Mouse (Mus musculus) midbrain, embryonic 14.5 days (tissue): ENCODE measurements around the gene 9430038I01Rik. TPM values are rescaled to one million over a fixed set of nuclear protein-coding genes. Genes with fewer than 3 reads are reported as not detected.
A peak's percentile ranks its signal among the peaks of the same experiment; 100 is the strongest.
"Not testable (repeated sequence)": the region's sequence is repeated elsewhere in the genome, so short reads cannot be mapped to it uniquely, and the experiment has no call there.

Experiments used
- ATAC-seq: fragments of 200-750 bp; cut with Nextera tagmentation; 2 replicates; pipeline ENCODE4 v1.8.0; 2017; ENCODE audit warnings: moderate number of reproducible peaks, moderate library complexity; ENCODE audit not compliant: low FRiP score, low TSS enrichment
- DNase-seq: peaks from one replicate; pipeline ENCODE4 v3.0.0-alpha.2; 2015
- H3K27ac ChIP-seq: fragments of 300-500 bp; sonication (generic); replicated peaks from 2 replicates; pipeline ENCODE4 v1.5.1; 2014; ENCODE audit warnings: mild to moderate bottlenecking, low read depth, low read length, moderate library complexity
- H3K27me3 ChIP-seq: fragments of 300-500 bp; sonication (generic); 2 replicates; pipeline ENCODE4 v1.6.1; 2014; ENCODE audit warnings: low read length, control low read depth, mixed read lengths; ENCODE audit not compliant: control insufficient read depth, insufficient read depth
- H3K36me3 ChIP-seq: fragments of 300-500 bp; sonication (generic); 2 replicates; pipeline ENCODE4 v1.6.1; 2014; ENCODE audit warnings: low read length, control low read depth; ENCODE audit not compliant: control insufficient read depth, insufficient read depth
- H3K4me1 ChIP-seq: fragments of 300-500 bp; sonication (generic); 2 replicates; pipeline ENCODE4 v1.6.1; 2014; ENCODE audit warnings: mild to moderate bottlenecking, antibody characterized with exemption, low read length, control low read depth; ENCODE audit not compliant: control insufficient read depth, insufficient read depth
- H3K4me2 ChIP-seq: fragments of 300-500 bp; sonication (generic); 2 replicates; pipeline ENCODE4 v1.6.1; 2014; ENCODE audit warnings: mild to moderate bottlenecking, low read length, moderate library complexity
- H3K4me3 ChIP-seq: fragments of 300-500 bp; sonication (generic); replicated peaks from 2 replicates; pipeline ENCODE4 v1.5.1; 2014; ENCODE audit warnings: low read depth, low read length
- H3K9ac ChIP-seq: fragments of 300-500 bp; sonication (generic); replicated peaks from 2 replicates; pipeline ENCODE4 v1.6.1; 2014; ENCODE audit warnings: mild to moderate bottlenecking, low read length, moderate library complexity
- H3K9me3 ChIP-seq: fragments of 300-500 bp; sonication (generic); 2 replicates; pipeline ENCODE4 v1.6.1; 2016; ENCODE audit warnings: low read length, control low read depth, mixed read lengths; ENCODE audit not compliant: control insufficient read depth
- WGBS: fragments of 180-500 bp; shearing (Covaris S2); extraction: QIAGEN DNeasy Blood & Tissue Kit; methylation state at CpG from one replicate; pipeline ENCODE4 v1.1.7; 2014; 5-methylcytosine and 5-hydroxymethylcytosine counted together
- polyA plus RNA-seq: library from polyadenylated mRNA; unstranded; fragments of >200 nt; fragmentation: Nextera tagmentation; extraction: Ambion mirVana; gene quantifications from 2 replicates; pipeline ENCODE4 v1.2.1, GENCODE M21; 2014

The 9430038I01Rik gene
- 11.1 and 11.5 TPM in 2 replicates for polyA plus RNA-seq

GRCm38 (mm10) chr7:137410337-137411197, at the start of gene 9430038I01Rik:
9430038I01Rik (minus strand) TSS chr7:137410762.
- DNase-seq (peak; percentile 97), ATAC-seq (peak; percentile 100)
- peak within 1 kb of the TSS; percentile 55 for H3K4me2 ChIP-seq
- no peaks in the 10 kb centered on the region for H3K9me3 ChIP-seq
- no peaks in the 10 kb centered on the region for H3K27me3 ChIP-seq
- peak within 1 kb of the TSS; percentile 83 for H3K27ac ChIP-seq
- peak within 1 kb of the TSS; percentile 62 for H3K9ac ChIP-seq
- H3K4me3 ChIP-seq, result peak within 1 kb of the TSS; percentile 76
- 0 out of 2 replicates have a peak, but pooled peaks cover 3% of the 10 kb centered on the region for H3K4me1 ChIP-seq
- under 1% methylated on average over 63 of the region's 63 CpGs for WGBS
- H3K36me3 ChIP-seq, result no peaks in the 10 kb centered on the region

GRCm38 (mm10) chr7:137445321-137445720, 34.8 kb upstream of the 9430038I01Rik start:
- no peak overlapping the region for H3K4me3 ChIP-seq
- H3K4me2 ChIP-seq, result no peak overlapping the region
- no peaks in the 10 kb centered on the region for H3K9me3 ChIP-seq
- no peak overlapping the region for H3K27ac ChIP-seq
- H3K36me3 ChIP-seq, result peaks cover 38% of the 10 kb centered on the region
- ATAC-seq (no peak), DNase-seq (no peak)
- WGBS, result 95% methylated on average over 12 of the region's 12 CpGs
- no peaks in the 10 kb centered on the region for H3K4me1 ChIP-seq
- no peaks in the 10 kb centered on the region for H3K27me3 ChIP-seq
- H3K9ac ChIP-seq, result no peak overlapping the region

- Histone ChIP-seq H3K4me3 (no peak overlapping the region), H3K27me3 (no peaks in the 10 kb centered on the region), H3K9ac (no peak overlapping the region), H3K4me1 (peaks cover 7% of the 10 kb centered on the region; the same call in 1 of the 2 replicates), H3K36me3 (peaks cover 21% of the 10 kb centered on the region), H3K27ac (no peak overlapping the region), H3K4me2 (no peak overlapping the region), H3K9me3 (no peaks in the 10 kb centered on the region)
- ATAC-seq, result no peak
- DNase-seq, result no peak
- 97% methylated on average over 4 of the region's 4 CpGs for WGBS
Observed at GRCm38 (mm10) chr7:137442951-137443350, 32.4 kb upstream of the 9430038I01Rik start.

GRCm38 (mm10) chr7:137438962-137439361, 28.4 kb upstream of the 9430038I01Rik start:
- not testable (repeated sequence) for H3K27ac ChIP-seq, H3K9ac ChIP-seq, H3K9me3 ChIP-seq, H3K27me3 ChIP-seq, ATAC-seq, DNase-seq, H3K36me3 ChIP-seq
- 83% methylated on average over 7 of the region's 7 CpGs for WGBS
- peaks cover 10% of the 10 kb centered on the region; the same call in 1 of the 2 replicates for H3K4me1 ChIP-seq
- peak overlapping the region; percentile 69 for H3K4me2 ChIP-seq
- H3K4me3 ChIP-seq, result peak overlapping the region; percentile 95

GRCm38 (mm10) chr7:137438179-137438550, 27.6 kb upstream of the 9430038I01Rik start:
- peak overlapping the region; percentile 69 for H3K4me2 ChIP-seq
- H3K9me3 ChIP-seq, result no peaks in the 10 kb centered on the region
- peak; percentile 55; the same call in 1 of the 2 replicates for ATAC-seq
- peaks cover 10% of the 10 kb centered on the region; the same call in 1 of the 2 replicates for H3K4me1 ChIP-seq
- peak overlapping the region; percentile 95 for H3K4me3 ChIP-seq
- no peaks in the 10 kb centered on the region for H3K27me3 ChIP-seq
- WGBS, result 1% methylated on average over 7 of the region's 7 CpGs
- no peaks in the 10 kb centered on the region for H3K36me3 ChIP-seq
- H3K9ac ChIP-seq, result peak overlapping the region; percentile 91
- peak overlapping the region; percentile 86 for H3K27ac ChIP-seq
- peak; percentile 54 for DNase-seq

GRCm38 (mm10) chr7:137437440-137438178, 27.0 kb upstream of the 9430038I01Rik start, which contains the start of gene Glrx3:
Glrx3 (plus strand) TSS chr7:137437614.
- peak; percentile 95 for DNase-seq
- peak within 1 kb of the TSS; percentile 95 for H3K4me3 ChIP-seq
- peaks cover 10% of the 10 kb centered on the region; the same call in 1 of the 2 replicates for H3K4me1 ChIP-seq
- WGBS, result under 1% methylated on average over 66 of the region's 69 CpGs
- ATAC-seq, result peak; percentile 94
- H3K27ac ChIP-seq, result peak within 1 kb of the TSS; percentile 86
- H3K27me3 ChIP-seq, result no peaks in the 10 kb centered on the region
- H3K4me2 ChIP-seq, result peak within 1 kb of the TSS; percentile 69
- H3K9me3 ChIP-seq, result no peaks in the 10 kb centered on the region
- H3K36me3 ChIP-seq, result no peaks in the 10 kb centered on the region
- H3K9ac ChIP-seq, result peak within 1 kb of the TSS; percentile 91

- 0 out of 2 replicates have a peak, but pooled peaks have one; percentile 12 for ATAC-seq
- H3K4me1 ChIP-seq, result peaks cover 10% of the 10 kb centered on the region; the same call in 1 of the 2 replicates
- no peaks in the 10 kb centered on the region for H3K9me3 ChIP-seq
- 80% methylated on average over 6 of the region's 6 CpGs for WGBS
- no peak for DNase-seq
- H3K36me3 ChIP-seq, result no peaks in the 10 kb centered on the region
- H3K9ac ChIP-seq, result peak overlapping the region; percentile 31; the same call in 1 of the 2 replicates
- H3K4me2 ChIP-seq, result peak overlapping the region; percentile 69
- H3K27ac ChIP-seq, result peak overlapping the region; percentile 86; the same call in 1 of the 2 replicates
- no peaks in the 10 kb centered on the region for H3K27me3 ChIP-seq
- peak overlapping the region; percentile 95 for H3K4me3 ChIP-seq
Observed at GRCm38 (mm10) chr7:137436901-137437300, 26.3 kb upstream of the 9430038I01Rik start.

- no peak for ATAC-seq
- 0 out of 2 replicates have a peak, but pooled peaks cover 1% of the 10 kb centered on the region for H3K4me1 ChIP-seq
- no peak overlapping the region for H3K27ac ChIP-seq
- no peak overlapping the region for H3K4me2 ChIP-seq
- no peaks in the 10 kb centered on the region for H3K9me3 ChIP-seq
- H3K4me3 ChIP-seq, result no peak overlapping the region
- no peak overlapping the region for H3K9ac ChIP-seq
- no peaks in the 10 kb centered on the region for H3K36me3 ChIP-seq
- peak; percentile 21 for DNase-seq
- H3K27me3 ChIP-seq, result no peaks in the 10 kb centered on the region
- WGBS, result 49% methylated on average over 13 of the region's 13 CpGs
Observed at GRCm38 (mm10) chr7:137431769-137432603, 21.4 kb upstream of the 9430038I01Rik start.
